Mouse (Mus musculus): Measurements from ENCODE around the gene Osgep. TPM values are rescaled to one million over a fixed set of nuclear protein-coding genes. Genes with fewer than 3 reads are reported as not detected.

The Osgep gene
- polyA plus RNA-seq, 1 experiment: 67.6 TPM

DNA sequence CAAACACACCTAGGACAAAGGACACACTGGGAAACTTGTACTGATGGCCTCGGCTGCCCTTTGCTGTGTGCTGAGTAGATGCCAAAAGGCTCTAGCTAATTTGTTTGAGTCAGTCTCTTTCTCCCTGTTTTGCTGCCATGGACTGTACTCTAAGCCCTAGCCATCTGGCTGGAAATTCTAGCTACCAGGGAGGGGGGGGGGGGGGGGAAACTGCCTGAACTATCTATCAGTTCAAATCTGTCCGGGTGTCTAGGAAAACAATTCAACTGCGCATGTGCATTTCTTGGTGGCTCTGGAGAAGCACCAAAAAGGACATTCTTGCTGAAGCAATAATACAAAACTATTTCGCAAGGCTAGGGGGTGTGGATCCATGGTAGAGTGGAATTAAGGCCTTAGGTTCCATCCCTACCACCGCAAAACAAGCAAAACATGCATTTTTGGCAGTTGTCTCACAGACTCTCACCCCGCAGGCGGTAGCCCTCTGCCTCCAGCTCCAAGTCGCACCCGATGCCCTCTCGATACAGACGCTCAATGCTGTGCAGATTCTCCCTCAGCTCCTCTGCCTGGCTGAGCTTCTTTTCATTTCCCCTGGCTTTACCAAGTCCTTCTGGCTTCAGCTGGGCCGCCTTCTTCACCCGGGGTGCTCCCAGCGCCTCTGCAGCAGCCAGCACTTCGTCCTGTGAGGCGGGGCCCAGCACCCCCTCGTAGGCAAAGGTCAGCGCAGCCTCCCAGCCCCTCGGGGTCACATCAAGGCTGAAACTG lies 28.5 kb downstream of the Osgep start:
- H3K4me1 ChIP-seq (ENCODE audit: control insufficient read depth, insufficient read depth, low read length): peaks cover 6% of the 10 kb centered on the region
- TF ChIP-seq POLR2A (IDR thresholded peaks at IDR 0.05; ENCODE audit: borderline replicate concordance, control insufficient read depth, low read depth, low read length) (no peak), CTCF (IDR thresholded peaks at IDR 0.05; ENCODE audit: control insufficient read depth, insufficient read depth, low read length) (no peak)
- no peak overlapping the region for H3K4me3 ChIP-seq (replicated peaks; ENCODE audit: control insufficient read depth, low read depth, low read length)
- 48% methylated on average over 19 of the region's 19 CpGs for WGBS
- H3K27ac ChIP-seq (ENCODE audit: control insufficient read depth, insufficient read depth, low read depth, low read length, poor library complexity): peak overlapping the region; percentile 23

DNA sequence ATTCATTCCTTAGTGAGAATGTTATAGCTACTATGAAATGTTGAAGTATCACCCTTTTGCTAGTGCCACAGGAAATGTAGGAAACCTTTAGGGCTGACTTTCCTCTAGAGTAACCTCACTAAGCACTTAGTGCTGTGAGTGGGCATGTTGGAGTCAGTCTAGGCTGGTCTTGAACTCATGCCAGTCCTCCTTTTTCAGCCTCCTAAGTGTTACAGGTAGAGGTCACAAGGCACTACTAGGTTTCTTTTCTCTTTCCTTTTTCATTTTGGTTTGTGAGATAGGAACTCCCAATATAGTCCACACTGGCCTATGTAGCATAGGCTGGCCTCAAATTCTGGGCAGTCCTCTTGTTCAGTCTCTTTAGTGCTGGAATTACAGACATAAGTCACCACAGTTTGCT lies 29.3 kb downstream of the Osgep start:
- H3K27ac ChIP-seq (ENCODE audit: control insufficient read depth, insufficient read depth, low read depth, low read length, poor library complexity): no peak overlapping the region
- TF ChIP-seq POLR2A (IDR thresholded peaks at IDR 0.05; ENCODE audit: borderline replicate concordance, control insufficient read depth, low read depth, low read length): no peak

DNA sequence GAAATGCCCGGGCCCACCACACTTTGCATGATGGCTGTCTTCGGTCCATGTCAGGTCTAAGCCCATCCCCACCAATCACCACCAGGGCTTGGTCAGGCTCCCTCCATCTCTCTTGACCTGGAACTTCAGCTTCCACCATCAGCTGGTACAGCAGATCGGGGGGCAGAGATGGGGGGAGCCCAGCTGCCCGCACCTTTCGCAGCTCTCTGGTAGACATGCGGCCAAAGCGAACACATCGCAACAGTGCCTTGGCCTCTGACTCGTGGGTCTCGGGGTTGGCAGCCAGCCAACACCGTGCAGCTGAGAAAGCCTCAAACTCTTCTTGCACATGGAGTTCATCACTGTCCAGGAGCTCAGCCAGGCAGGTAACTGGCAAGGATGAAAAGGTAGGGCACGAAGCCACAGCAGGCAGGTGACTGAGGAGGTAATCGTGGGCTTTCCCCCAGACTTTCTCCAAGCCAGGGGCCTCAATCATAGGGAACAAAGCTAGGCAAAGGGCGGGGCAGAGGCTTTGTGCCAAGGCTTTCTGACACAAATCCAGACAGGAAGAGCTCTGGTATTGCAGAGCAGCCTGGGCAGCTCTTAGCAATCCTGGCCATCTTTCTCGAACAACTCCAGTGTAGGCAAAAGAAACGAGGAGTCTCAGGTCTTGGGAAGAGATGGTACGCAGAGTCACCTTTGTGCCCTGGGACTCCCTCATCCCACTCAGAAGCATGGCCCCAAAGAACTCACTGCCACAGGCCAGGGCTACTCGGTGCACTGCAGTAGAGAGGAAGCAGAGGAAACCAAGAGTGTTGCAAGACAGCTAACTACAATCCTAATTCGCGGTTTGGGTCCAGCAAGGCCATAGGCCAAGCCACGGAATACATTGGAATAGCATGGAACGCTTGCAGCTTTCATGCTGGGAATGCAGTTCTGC lies 31.9 kb downstream of the Osgep start:
- WGBS: 40% methylated on average over 22 of the region's 22 CpGs
- Histone ChIP-seq H3K27ac (ENCODE audit: control insufficient read depth, insufficient read depth, low read depth, low read length, poor library complexity) (no peak overlapping the region), H3K4me1 (ENCODE audit: control insufficient read depth, insufficient read depth, low read length) (peaks cover 6% of the 10 kb centered on the region), H3K4me3 (replicated peaks; ENCODE audit: control insufficient read depth, low read depth, low read length) (no peak overlapping the region)
- no peak for TF ChIP-seq POLR2A (IDR thresholded peaks at IDR 0.05; ENCODE audit: borderline replicate concordance, control insufficient read depth, low read depth, low read length)
- no peak for TF ChIP-seq CTCF (IDR thresholded peaks at IDR 0.05; ENCODE audit: control insufficient read depth, insufficient read depth, low read length)

More for the DNA sequence above, 29.3 kb downstream of the Osgep start:
- Histone ChIP-seq H3K4me1 (ENCODE audit: control insufficient read depth, insufficient read depth, low read length) (peaks cover 6% of the 10 kb centered on the region), H3K4me3 (replicated peaks; ENCODE audit: control insufficient read depth, low read depth, low read length) (no peak overlapping the region)

DNA sequence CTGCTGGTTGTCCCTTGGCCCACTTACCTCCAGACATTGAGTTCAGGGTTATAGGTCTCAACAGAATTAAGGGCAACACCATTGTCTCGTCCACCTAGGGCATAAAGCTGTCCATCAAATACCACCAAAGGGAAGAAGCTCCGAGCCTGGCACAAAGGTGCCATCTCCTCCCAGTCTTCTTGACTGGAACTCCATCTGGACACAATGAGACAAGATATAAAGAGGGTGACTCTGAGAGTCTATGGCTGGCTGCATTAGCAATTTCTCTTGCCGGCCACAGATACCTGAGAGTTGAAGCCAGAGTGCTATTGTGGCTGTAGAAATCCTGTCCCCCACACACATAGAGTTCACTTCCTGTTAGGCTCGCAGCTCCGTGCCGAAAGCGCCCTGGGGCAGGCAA lies 32.6 kb downstream of the Osgep start:
- Histone ChIP-seq H3K4me3 (replicated peaks; ENCODE audit: control insufficient read depth, low read depth, low read length) (no peak overlapping the region), H3K27ac (ENCODE audit: control insufficient read depth, insufficient read depth, low read depth, low read length, poor library complexity) (no peak overlapping the region), H3K4me1 (ENCODE audit: control insufficient read depth, insufficient read depth, low read length) (peaks cover 6% of the 10 kb centered on the region)
- WGBS: 34% methylated on average over 7 of the region's 7 CpGs
- TF ChIP-seq POLR2A (IDR thresholded peaks at IDR 0.05; ENCODE audit: borderline replicate concordance, control insufficient read depth, low read depth, low read length) (no peak), CTCF (IDR thresholded peaks at IDR 0.05; ENCODE audit: control insufficient read depth, insufficient read depth, low read length) (no peak)

DNA sequence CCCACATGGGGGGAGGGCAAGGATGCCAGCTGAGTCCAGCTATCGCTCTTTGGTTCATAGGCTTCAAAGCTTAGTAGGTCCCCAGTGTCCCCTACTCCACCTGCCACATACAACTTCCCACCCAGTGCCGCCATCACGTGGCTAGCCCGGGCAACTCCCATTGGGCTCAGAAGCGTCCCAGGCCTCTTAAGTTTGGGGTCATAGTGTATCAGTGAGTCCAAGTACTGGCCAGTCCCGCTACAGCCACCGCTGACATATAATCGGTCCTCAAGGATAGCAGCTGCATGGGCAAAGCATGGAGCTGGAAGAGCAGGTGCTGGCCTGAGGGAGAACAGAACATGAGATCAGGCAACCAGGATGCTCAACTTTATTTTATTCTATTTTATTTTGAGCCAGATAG lies 33.1 kb downstream of the Osgep start:
- TF ChIP-seq POLR2A (IDR thresholded peaks at IDR 0.05; ENCODE audit: borderline replicate concordance, control insufficient read depth, low read depth, low read length): no peak
- TF ChIP-seq CTCF (IDR thresholded peaks at IDR 0.05; ENCODE audit: control insufficient read depth, insufficient read depth, low read length): no peak
- Histone ChIP-seq H3K4me1 (ENCODE audit: control insufficient read depth, insufficient read depth, low read length) (peaks cover 6% of the 10 kb centered on the region), H3K4me3 (replicated peaks; ENCODE audit: control insufficient read depth, low read depth, low read length) (no peak overlapping the region), H3K27ac (ENCODE audit: control insufficient read depth, insufficient read depth, low read depth, low read length, poor library complexity) (no peak overlapping the region)
- 93% methylated on average over 8 of the region's 8 CpGs for WGBS

DNA sequence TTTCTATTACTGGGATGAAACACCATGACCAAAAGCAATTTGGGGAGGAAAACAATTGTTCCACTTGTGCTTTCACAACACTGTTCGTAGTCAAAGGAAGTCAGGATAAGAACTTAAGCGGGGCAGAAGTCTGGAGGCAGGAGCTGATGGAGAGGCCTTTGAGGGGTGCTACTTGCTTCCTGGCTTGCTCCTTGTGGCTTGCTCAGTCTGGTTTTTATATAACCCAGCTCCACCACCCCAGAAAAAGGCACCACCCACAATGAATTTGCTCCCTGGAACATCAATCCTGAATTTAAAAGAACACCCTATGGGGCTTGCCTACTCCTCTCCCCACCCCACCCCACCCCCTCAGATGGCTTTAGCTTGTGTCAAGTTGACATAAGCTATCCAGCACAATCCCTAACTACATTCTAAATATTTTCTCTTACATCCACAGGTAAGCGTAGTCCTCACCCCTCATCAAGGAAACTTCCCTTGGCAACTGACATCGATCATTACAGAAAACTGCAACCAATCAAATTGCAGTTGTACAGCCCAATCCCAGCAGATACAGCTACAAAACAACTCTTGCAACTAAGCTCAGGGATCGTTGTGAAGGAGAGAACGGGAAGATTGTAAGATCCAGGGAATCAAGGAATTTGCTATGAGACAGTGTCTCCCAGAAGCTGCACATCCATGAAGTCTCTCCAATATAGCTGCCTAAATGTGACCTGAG lies 48.3 kb downstream of the Osgep start:
- WGBS: 69% methylated on average over 6 of the region's 6 CpGs
- Histone ChIP-seq H3K4me3 (replicated peaks; ENCODE audit: control insufficient read depth, low read depth, low read length) (no peak overlapping the region), H3K27ac (ENCODE audit: control insufficient read depth, insufficient read depth, low read depth, low read length, poor library complexity) (no peak overlapping the region), H3K4me1 (ENCODE audit: control insufficient read depth, insufficient read depth, low read length) (no peaks in the 10 kb centered on the region)
- no peak for TF ChIP-seq CTCF (IDR thresholded peaks at IDR 0.05; ENCODE audit: control insufficient read depth, insufficient read depth, low read length)
- TF ChIP-seq POLR2A (IDR thresholded peaks at IDR 0.05; ENCODE audit: borderline replicate concordance, control insufficient read depth, low read depth, low read length): no peak

DNA sequence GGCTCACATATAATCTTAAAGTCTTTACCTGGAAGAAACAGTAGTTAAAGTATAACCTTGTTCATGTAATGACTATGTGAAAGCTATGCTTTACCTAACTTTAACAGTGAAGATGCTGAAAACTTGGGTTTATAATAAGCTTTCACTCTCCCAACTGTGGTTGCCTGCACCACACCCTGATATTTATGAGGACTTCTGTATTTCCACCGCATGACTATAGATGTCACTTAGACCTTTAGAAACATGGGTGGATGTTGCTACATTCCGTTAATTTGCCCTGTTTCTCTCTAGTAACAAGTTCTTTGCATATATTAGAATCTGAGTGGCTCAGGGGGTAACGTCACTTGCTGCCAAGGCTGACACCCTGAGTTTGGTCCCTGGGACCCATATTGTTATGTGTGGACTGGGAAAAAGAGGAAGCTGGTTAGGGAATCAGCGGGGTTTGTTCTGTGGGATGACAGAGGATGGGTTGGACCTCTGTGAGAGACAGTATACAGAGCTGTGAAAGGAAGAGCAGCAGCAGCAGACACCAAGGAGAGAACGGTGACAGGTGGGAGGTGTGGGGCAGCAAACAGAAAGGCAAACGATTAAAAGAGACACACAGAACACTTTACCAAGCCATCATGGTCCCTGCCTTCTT lies 49.0 kb downstream of the Osgep start:
- TF ChIP-seq POLR2A (IDR thresholded peaks at IDR 0.05; ENCODE audit: borderline replicate concordance, control insufficient read depth, low read depth, low read length): no peak
- TF ChIP-seq CTCF (IDR thresholded peaks at IDR 0.05; ENCODE audit: control insufficient read depth, insufficient read depth, low read length): no peak
- WGBS: 52% methylated on average over 6 of the region's 6 CpGs
- Histone ChIP-seq H3K27ac (ENCODE audit: control insufficient read depth, insufficient read depth, low read depth, low read length, poor library complexity) (no peak overlapping the region), H3K4me3 (replicated peaks; ENCODE audit: control insufficient read depth, low read depth, low read length) (no peak overlapping the region), H3K4me1 (ENCODE audit: control insufficient read depth, insufficient read depth, low read length) (no peaks in the 10 kb centered on the region)
